Mouse (Mus musculus) hindbrain, embryonic 16.5 days (tissue): ENCODE measurements at regions not wholly inside any gene's neighbourhood (a gene's known extent, or its start where the extent isn't known, plus 50 kb on each side); places are given as distances from the start of the nearest gene placed in this dataset.
A peak's percentile ranks its signal among the peaks of the same experiment; 100 is the strongest.

Source experiments
- ATAC-seq: fragments of 200-750 bp; cut with Nextera tagmentation; 2 replicates; pipeline ENCODE4 v1.8.0; 2017; ENCODE audit warnings: moderate TSS enrichment, moderate library complexity
- H3K27ac ChIP-seq: fragments of 300-500 bp; sonication (generic); 2 replicates; pipeline ENCODE4 v1.5.1; 2014; ENCODE audit warnings: low read depth, mild to moderate bottlenecking, control low read depth, low read length, moderate library complexity
- H3K27me3 ChIP-seq: fragments of 300-500 bp; sonication (generic); replicated peaks from 2 replicates; pipeline ENCODE4 v1.6.1; 2014; ENCODE audit warnings: low read length; ENCODE audit not compliant: control insufficient read depth, insufficient read depth
- H3K36me3 ChIP-seq: fragments of 300-500 bp; sonication (generic); 2 replicates; pipeline ENCODE4 v1.6.1; 2014; ENCODE audit warnings: mild to moderate bottlenecking, low read length, moderate library complexity, mixed read lengths; ENCODE audit not compliant: control insufficient read depth, insufficient read depth
- H3K4me1 ChIP-seq: fragments of 300-500 bp; sonication (generic); 2 replicates; pipeline ENCODE4 v1.6.1; 2014; ENCODE audit warnings: low read depth, low read length; ENCODE audit not compliant: control insufficient read depth, insufficient read depth
- H3K4me2 ChIP-seq: fragments of 300-500 bp; sonication (generic); 2 replicates; pipeline ENCODE4 v1.6.1; 2014; ENCODE audit warnings: mild to moderate bottlenecking, low read length, control low read depth, moderate library complexity
- H3K4me3 ChIP-seq: fragments of 300-500 bp; sonication (generic); 2 replicates; pipeline ENCODE4 v1.5.1; 2014; ENCODE audit warnings: mild to moderate bottlenecking, low read length, control low read depth, moderate library complexity
- H3K9ac ChIP-seq: fragments of 300-500 bp; sonication (generic); 2 replicates; pipeline ENCODE4 v1.6.1; 2014; ENCODE audit warnings: low read depth, mild to moderate bottlenecking, control low read depth, low read length, moderate library complexity
- H3K9me3 ChIP-seq: fragments of 300-500 bp; sonication (generic); 2 replicates; pipeline ENCODE4 v1.6.1; 2014; ENCODE audit warnings: mild to moderate bottlenecking, low read length, moderate library complexity; ENCODE audit not compliant: control insufficient read depth
- WGBS: fragments of 180-500 bp; shearing (Covaris S2); extraction: QIAGEN DNeasy Blood & Tissue Kit; methylation state at CpG from one replicate; pipeline ENCODE4 v1.1.7; 2014; 5-methylcytosine and 5-hydroxymethylcytosine counted together

GRCm38 (mm10) chr2:81089121-81089520, 472.1 kb downstream of the Nup35 start:
- Histone ChIP-seq H3K4me1 (no peaks in the 10 kb centered on the region), H3K4me3 (no peak overlapping the region), H3K27me3 (no peaks in the 10 kb centered on the region), H3K4me2 (no peak overlapping the region), H3K9ac (no peak overlapping the region), H3K9me3 (no peaks in the 10 kb centered on the region), H3K27ac (no peak overlapping the region), H3K36me3 (no peaks in the 10 kb centered on the region)
- no peak for ATAC-seq

DNA sequence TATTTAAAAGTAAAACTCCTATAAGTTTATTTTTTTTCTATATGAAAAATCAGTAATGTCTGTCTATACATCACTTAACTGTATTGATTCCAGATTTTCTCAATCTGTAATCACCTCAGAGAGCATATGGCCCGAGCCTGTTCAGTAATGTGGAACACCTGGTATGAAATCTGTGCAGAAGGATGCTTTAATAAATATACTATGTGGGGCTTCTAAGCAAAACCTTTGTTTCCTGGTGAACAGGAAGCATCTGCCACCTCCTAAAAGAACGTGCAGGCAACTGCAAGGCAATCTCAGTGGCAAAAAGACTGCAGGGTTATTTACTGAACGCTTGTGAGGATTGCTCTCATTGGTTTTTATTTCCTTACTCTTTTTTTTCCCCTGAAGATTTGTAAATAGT, 488.8 kb downstream of the Nup35 start:
- Histone ChIP-seq H3K36me3 (no peaks in the 10 kb centered on the region), H3K27ac (no peak overlapping the region), H3K4me2 (no peak overlapping the region), H3K4me1 (no peaks in the 10 kb centered on the region), H3K4me3 (no peak overlapping the region), H3K9ac (no peak overlapping the region), H3K27me3 (no peaks in the 10 kb centered on the region), H3K9me3 (no peaks in the 10 kb centered on the region)
- no peak for ATAC-seq
- WGBS, result 60% methylated on average over 3 of the region's 3 CpGs

DNA sequence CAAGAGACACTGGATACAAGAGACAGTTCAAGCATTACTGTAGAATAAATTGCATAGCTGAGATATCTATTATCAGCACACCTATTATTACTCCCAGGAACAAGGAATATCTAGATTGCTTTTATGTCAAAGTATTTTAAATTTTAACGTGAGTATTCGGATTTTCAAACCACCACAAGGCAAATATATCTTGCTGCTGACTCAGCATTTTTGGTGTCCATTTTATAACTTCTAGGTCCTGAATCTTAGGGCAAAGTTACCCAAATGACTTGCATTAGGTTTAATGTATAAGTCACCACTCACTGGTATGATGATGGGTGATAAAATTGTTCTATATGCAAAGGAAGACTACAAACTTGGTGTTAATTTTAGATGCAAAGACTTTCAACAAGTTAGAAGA, 501.7 kb downstream of the Nup35 start:
- WGBS, result 94% methylated on average over 2 of the region's 2 CpGs
- no peak overlapping the region for H3K4me2 ChIP-seq

DNA sequence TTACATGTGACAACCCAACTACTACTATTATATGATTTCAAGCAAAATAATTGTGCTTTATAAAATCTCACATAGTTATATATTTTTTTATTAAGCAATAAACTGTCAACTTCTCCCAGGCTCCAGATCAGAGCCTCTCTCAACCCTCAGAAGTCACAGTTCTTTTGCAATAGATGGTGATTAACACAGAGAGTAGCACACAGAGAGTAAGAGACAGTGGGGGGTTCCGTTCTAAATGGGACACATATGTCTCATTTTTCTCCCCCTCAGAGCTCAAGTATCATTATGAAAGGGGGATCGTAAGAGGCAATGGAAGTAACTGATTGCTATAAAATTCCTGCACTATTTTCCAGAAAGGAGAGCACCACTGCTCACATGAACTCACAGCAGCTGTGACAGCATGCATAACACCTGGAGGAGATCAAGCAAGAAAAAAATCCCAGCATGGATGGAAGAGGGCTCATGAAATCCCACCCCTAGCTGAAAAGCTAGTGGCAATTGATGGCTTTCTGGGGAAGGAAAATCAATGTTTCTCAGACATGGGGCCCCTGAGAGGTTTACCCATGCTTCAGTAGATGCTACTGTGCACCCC, 503.5 kb downstream of the Nup35 start:
- Histone ChIP-seq H3K27ac (no peak overlapping the region), H3K4me2 (no peak overlapping the region), H3K27me3 (no peaks in the 10 kb centered on the region), H3K36me3 (no peaks in the 10 kb centered on the region), H3K9me3 (no peaks in the 10 kb centered on the region), H3K4me1 (no peaks in the 10 kb centered on the region), H3K9ac (no peak overlapping the region), H3K4me3 (no peak overlapping the region)
- ATAC-seq, result no peak
- 80% methylated on average over 2 of the region's 2 CpGs for WGBS

More for the DNA sequence above, 501.7 kb downstream of the Nup35 start:
- Histone ChIP-seq H3K27me3 (no peaks in the 10 kb centered on the region), H3K9me3 (no peaks in the 10 kb centered on the region), H3K4me1 (no peaks in the 10 kb centered on the region), H3K27ac (no peak overlapping the region), H3K36me3 (no peaks in the 10 kb centered on the region), H3K4me3 (no peak overlapping the region), H3K9ac (no peak overlapping the region)
- ATAC-seq, result no peak

- Histone ChIP-seq H3K36me3 (no peaks in the 10 kb centered on the region), H3K4me1 (no peaks in the 10 kb centered on the region), H3K27ac (no peak overlapping the region), H3K27me3 (no peaks in the 10 kb centered on the region), H3K4me2 (no peak overlapping the region), H3K4me3 (no peak overlapping the region), H3K9ac (no peak overlapping the region), H3K9me3 (no peaks in the 10 kb centered on the region)
- ATAC-seq, result no peak
- 87% methylated on average over 2 of the region's 2 CpGs for WGBS
Observed at GRCm38 (mm10) chr2:81136473-81137082, 519.5 kb downstream of the Nup35 start.

GRCm38 (mm10) chr2:81143600-81143999, 526.6 kb downstream of the Nup35 start:
- peak; percentile 76 for ATAC-seq

DNA sequence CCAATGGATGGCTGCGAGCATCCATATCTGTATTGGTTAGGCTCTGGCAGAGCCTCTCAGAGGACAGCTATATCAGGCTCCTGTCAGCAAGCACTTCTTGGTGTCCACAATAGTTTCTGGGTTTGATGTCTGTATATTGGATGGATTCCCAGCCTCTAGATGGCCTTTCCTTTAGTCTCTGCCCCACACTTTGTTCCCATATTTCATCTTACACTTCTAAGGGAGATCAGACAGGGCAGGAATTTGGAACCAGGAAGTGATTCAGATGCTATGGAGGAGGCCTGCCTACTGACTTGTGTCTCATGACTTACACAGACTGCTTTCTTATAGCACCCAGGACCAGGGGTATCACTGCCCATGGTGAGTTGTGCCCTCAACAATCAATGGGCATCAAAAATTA, 529.4 kb downstream of the Nup35 start:
- H3K27ac ChIP-seq, result no peak overlapping the region
- H3K4me3 ChIP-seq, result no peak overlapping the region
- H3K27me3 ChIP-seq, result no peaks in the 10 kb centered on the region
- H3K36me3 ChIP-seq, result no peaks in the 10 kb centered on the region
- no peak for ATAC-seq
- H3K9ac ChIP-seq, result no peak overlapping the region
- no peak overlapping the region for H3K4me2 ChIP-seq
- WGBS, result 95% methylated on average over 1 of the region's 1 CpGs
- H3K9me3 ChIP-seq, result peaks cover 2% of the 10 kb centered on the region; the same call in 1 of the 2 replicates
- H3K4me1 ChIP-seq, result no peaks in the 10 kb centered on the region

More at GRCm38 (mm10) chr2:81143600-81143999, 526.6 kb downstream of the Nup35 start:
- WGBS, result 21% methylated on average over 4 of the region's 4 CpGs
- H3K4me1 ChIP-seq, result no peaks in the 10 kb centered on the region
- H3K9ac ChIP-seq, result no peak overlapping the region
- no peaks in the 10 kb centered on the region for H3K36me3 ChIP-seq
- H3K27me3 ChIP-seq, result no peaks in the 10 kb centered on the region
- no peak overlapping the region for H3K4me2 ChIP-seq
- H3K4me3 ChIP-seq, result no peak overlapping the region
- H3K9me3 ChIP-seq, result no peaks in the 10 kb centered on the region
- H3K27ac ChIP-seq, result no peak overlapping the region

DNA sequence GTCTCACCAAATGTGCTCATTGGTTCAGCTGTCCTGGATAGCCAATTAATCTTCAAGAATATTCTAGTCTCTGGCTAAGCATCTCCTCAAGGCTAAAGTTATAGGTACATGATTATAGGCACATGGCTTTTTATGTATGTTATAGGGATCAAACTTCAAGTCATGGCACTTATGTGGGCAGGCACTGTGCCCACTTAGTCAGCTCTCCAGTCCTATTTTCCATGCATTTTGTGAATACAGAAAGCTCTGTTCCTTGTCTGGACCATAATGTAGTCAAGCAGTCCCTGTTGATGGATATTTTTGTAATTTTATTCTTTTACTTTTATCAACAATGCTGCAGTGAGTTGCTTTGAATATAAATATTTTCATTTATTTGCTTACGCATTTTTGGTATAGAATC, 531.1 kb downstream of the Nup35 start:
- Histone ChIP-seq H3K27me3 (no peaks in the 10 kb centered on the region), H3K36me3 (no peaks in the 10 kb centered on the region), H3K9me3 (peaks cover 2% of the 10 kb centered on the region; the same call in 1 of the 2 replicates), H3K4me3 (no peak overlapping the region), H3K4me1 (no peaks in the 10 kb centered on the region), H3K9ac (no peak overlapping the region), H3K4me2 (no peak overlapping the region), H3K27ac (no peak overlapping the region)
- ATAC-seq, result no peak
- 74% methylated on average over 1 of the region's 1 CpGs for WGBS

- WGBS, result 86% methylated on average over 2 of the region's 2 CpGs
Observed at GRCm38 (mm10) chr2:81182421-81182820, 565.4 kb downstream of the Nup35 start.

More at GRCm38 (mm10) chr2:81182421-81182820, 565.4 kb downstream of the Nup35 start:
- Histone ChIP-seq H3K36me3 (no peaks in the 10 kb centered on the region), H3K4me1 (no peaks in the 10 kb centered on the region), H3K4me3 (no peak overlapping the region), H3K9me3 (no peaks in the 10 kb centered on the region), H3K27me3 (no peaks in the 10 kb centered on the region), H3K4me2 (no peak overlapping the region), H3K27ac (no peak overlapping the region), H3K9ac (no peak overlapping the region)
- no peak for ATAC-seq
